Mouse (Mus musculus): ENCODE results near the gene Lbp.
A peak's percentile ranks its signal among the peaks of the same experiment; 100 is the strongest.

Lbp gene

GRCm38 (mm10) chr2:158305948-158306695 is at the start of gene Lbp:
Lbp (plus strand) TSS chr2:158306493.
- DNase-seq = no peak

GRCm38 (mm10) chr2:158256894-158257293 is 49.4 kb upstream of the Lbp start:
- no peak for DNase-seq

- DNase-seq = no peak
Observed at GRCm38 (mm10) chr2:158258005-158258418, 48.3 kb upstream of the Lbp start, which contains the start of gene Bpi. Bpi (plus strand) TSS chr2:158258094.

- peak; percentile 76 to 81 for DNase-seq
Observed at GRCm38 (mm10) chr2:158258781-158259180, 47.5 kb upstream of the Lbp start.

- DNase-seq = no peak
Observed at GRCm38 (mm10) chr2:158259498-158259897, 46.8 kb upstream of the Lbp start.

GRCm38 (mm10) chr2:158264877-158265276 is 41.4 kb upstream of the Lbp start:
- DNase-seq = no peak

GRCm38 (mm10) chr2:158270017-158270416 is 36.3 kb upstream of the Lbp start:
- DNase-seq = no peak

GRCm38 (mm10) chr2:158273646-158274045 is 32.6 kb upstream of the Lbp start:
- no peak for DNase-seq

- no peak for DNase-seq
Observed at GRCm38 (mm10) chr2:158275349-158275748, 30.9 kb upstream of the Lbp start.

- no peak for DNase-seq
Observed at GRCm38 (mm10) chr2:158275811-158276210, 30.5 kb upstream of the Lbp start.

GRCm38 (mm10) chr2:158276451-158276850 is 29.8 kb upstream of the Lbp start:
- DNase-seq = no peak

- no peak for DNase-seq
Observed at GRCm38 (mm10) chr2:158276878-158277277, 29.4 kb upstream of the Lbp start.

GRCm38 (mm10) chr2:158279656-158280055 is 26.6 kb upstream of the Lbp start:
- no peak for DNase-seq

- DNase-seq = no peak
Observed at GRCm38 (mm10) chr2:158281497-158282205, 24.6 kb upstream of the Lbp start.

GRCm38 (mm10) chr2:158283136-158283535 is 23.2 kb upstream of the Lbp start:
- peak in 1 of 2 experiments; percentile 31 for DNase-seq

GRCm38 (mm10) chr2:158283771-158284170 is 22.5 kb upstream of the Lbp start:
- DNase-seq = no peak

GRCm38 (mm10) chr2:158284571-158284970 is 21.7 kb upstream of the Lbp start:
- DNase-seq = peak; percentile 48 to 61

GRCm38 (mm10) chr2:158285655-158286054 is 20.6 kb upstream of the Lbp start:
- DNase-seq = no peak

GRCm38 (mm10) chr2:158295700-158296099 is 10.6 kb upstream of the Lbp start:
- DNase-seq = no peak

GRCm38 (mm10) chr2:158299203-158299602 is 7.1 kb upstream of the Lbp start:
- no peak for DNase-seq

GRCm38 (mm10) chr2:158299731-158300130 is 6.6 kb upstream of the Lbp start:
- DNase-seq = no peak

- DNase-seq = no peak
Observed at GRCm38 (mm10) chr2:158302807-158303206, 3.5 kb upstream of the Lbp start.

- no peak for DNase-seq
Observed at GRCm38 (mm10) chr2:158306696-158307049, 380 bp downstream of the Lbp start.

GRCm38 (mm10) chr2:158308276-158308675 is 2.0 kb downstream of the Lbp start:
- no peak for DNase-seq

Data from cerebellum, adult 18-20 months (tissue).